Mouse (Mus musculus) spleen, postnatal 10 days (tissue): Measurements from ENCODE around the gene Gm20671.
"Not testable (repeated sequence)": the region's sequence is repeated elsewhere in the genome, so short reads cannot be mapped to it uniquely, and the experiment has no call there.

Source experiments
- DNase-seq, 2 experiments: peaks; one replicate each; pipeline ENCODE4 v3.0.0; 2021 to 2022; ENCODE audit warnings: low spot score in 2 of 2

The Gm20671 gene

DNA sequence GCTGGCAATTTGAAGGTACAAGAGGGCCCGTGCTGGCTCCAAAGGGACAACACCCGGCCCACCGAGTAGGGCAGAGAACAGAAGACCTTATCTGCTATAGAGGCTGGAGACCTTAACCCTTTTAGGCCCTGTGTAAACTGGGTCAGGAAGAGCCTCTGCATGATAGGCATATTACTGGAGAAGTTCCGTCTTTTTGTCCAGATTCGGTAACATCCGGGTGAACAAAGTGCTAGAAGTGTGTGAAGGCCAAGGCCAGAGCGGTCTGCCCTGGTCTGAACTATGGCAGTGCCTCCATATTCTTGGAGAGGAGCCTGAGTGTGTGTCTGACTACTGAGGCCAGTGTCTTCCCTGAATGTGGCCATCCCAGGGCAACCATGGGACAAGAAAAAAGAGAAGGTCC lies at the start of gene Gm20671:
Gm20671 (minus strand) TSS at position 101 of the 400 bp plus-strand sequence.
- DNase-seq: no peak

DNA sequence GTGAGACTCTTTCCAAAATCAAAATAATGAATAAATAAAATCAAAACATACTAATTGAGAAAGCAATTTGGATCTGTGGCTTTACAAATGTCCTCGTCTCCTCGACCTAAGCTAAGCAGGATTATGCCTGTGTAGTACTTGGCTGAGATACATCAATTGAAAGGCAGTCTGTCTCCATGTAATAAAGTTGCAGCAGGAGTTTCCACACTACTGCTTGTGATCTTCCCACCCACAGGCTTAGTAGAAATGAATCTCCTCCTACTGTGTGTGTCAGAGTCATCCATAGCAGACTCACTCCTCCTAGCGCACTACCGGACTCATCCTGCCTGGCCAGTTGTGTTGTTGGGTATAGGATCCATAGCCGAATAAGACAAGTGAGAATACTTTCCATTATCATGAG lies 45.4 kb upstream of the Gm20671 start:
- no peak for DNase-seq

DNA sequence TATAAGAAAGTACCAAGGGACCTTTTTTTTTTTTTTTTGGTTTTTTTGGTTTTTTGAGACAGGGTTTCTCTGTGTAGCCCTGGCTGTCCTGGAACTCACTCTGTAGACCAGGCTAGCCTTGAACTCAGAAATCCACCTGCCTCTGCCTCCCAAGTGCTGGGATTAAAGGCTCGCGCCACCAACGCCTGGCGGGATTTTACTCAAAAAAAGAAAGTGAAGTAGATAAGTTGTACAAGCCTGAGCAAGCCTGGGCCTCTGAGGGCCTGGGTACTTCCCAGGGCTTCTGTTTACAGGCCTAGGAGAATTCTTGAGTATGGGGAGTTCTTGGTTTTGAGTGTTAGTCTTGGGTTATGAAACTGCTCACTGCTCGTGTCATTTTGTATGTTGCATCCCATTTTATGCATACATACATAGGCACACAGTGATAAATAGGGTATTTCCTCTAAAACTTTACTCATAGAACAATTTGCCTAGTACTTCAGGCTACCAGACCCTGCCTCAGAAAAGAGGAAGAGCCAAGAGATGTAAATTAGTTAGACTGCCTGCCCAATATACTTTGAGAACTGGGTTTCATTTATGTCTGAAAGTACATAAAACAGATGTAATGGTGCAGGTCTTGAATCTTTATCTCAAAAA lies 42.6 kb upstream of the Gm20671 start:
- DNase-seq: peak in 1 of 2 experiments; percentile 17

DNA sequence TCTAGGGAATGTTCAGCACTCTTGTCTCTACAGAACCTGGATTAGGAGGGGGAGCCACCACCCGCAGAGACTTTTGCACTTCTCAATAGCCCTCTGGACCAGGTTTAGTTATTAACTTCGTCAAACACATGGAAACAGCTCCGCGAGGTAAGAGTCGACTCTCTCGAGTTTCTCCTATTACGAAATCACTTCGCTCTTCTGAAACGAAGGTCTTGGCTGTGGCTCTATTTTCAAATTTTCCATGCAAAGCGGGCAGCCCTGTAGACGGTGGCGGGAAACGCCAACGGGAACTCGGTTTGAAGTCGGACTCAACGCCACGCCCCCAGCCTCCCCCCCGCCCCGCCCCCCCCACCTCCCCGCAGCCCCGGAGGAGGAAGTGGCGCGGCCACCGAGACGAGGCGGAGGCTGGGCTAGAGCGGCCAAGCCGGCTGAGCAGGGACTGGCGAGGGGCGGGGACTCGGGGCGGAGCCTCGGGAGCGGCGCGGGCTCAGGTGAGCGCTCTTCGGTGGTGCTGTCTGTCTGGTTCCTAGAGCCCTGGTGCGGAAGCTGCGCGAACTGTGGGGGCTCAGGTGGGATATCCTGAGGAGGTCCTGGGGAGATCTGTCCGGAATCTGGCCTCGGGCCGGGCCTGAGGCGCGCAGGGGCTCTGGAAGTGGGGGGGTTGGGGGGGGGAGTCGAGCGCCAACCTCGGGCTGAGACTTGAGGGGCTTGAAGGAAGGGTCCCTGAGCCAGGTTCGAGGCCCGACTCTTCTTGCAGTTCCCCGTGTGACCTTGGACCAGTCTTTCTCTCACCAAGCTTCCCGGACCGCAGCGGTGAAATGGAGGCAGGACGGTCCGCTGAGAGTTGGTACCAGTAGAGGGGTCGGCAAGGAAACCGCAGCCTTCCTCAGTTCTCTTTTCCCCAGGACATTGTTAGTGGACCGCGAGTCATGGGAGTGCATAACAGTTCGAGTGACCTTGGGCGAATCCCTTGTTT lies 36.6 kb upstream of the Gm20671 start, which contains the start of gene Depdc5:
Depdc5 (plus strand) TSS at position 449 of the 976 bp plus-strand sequence.
- DNase-seq: peak; percentile 93 to 98

DNA sequence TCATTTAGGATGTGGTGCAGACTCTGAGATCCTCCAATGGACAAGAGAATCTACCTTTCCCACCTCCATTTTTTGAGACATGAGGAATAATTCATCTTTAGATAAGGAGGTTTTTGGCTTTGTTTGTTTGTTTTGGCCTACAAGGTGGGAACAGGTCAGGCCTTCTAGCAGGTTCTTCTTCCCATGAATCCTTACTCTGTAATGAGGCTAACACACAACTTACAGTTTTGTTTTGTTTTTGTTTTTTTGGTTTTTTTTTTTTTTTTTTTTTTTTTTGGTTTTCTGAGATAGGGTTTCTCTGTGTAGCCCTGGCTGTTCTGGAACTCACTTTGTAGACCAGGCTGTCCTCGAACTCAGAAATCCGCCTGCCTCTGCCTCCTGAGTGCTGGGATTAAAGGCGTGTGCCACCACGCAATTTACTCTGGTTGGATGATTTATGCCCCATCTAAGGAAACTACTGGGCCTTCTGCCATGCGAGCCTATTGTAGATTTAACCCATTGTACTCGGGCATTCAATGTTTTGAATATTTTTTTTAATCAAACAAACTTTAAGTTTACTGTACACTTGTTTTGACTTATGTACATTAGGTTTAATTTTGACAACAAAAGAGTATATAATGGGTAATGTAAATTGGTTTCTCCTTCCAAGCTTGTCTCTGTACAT lies 35.7 kb upstream of the Gm20671 start:
- DNase-seq: no peak

DNA sequence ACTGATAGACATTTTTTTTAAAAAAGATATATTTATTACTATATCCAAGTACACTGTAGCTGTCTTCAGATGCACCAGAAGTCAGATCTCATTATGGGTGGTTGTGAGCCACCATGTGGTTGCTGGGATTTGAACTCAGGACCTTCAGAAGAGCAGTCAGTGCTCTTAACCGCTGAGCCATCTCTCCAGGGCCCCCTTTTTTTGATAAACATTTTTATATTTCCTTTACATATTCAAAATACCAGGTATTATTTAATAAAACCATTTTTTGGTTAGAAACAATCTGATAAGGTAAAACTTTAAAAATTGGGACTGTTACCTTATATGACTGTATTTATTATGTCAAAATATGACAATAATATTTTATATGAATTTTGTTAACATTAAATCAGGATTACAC lies 34.2 kb upstream of the Gm20671 start:
- DNase-seq: no peak

DNA sequence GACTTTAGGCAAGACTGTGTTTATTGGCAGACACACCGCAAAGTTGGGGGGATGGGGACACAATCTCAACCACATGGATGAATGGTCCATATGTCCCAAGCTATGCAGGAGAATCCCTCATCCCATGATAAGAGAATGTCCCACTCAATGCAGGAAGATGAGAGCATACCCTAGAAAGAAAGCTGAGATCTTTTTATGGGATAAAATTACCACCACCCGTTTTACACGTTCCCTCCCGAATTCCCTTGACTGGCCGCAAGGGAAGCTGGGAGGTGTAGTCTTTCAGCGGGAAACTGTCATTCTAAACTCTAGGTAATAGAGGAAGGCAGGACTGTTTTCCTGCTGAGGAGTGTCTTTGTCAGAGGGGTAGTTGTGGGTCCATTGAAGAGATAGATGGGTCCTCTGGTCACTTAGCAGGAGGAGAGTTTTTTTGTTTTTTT lies 30.9 kb upstream of the Gm20671 start:
- DNase-seq: peak in 1 of 2 experiments; percentile 64

DNA sequence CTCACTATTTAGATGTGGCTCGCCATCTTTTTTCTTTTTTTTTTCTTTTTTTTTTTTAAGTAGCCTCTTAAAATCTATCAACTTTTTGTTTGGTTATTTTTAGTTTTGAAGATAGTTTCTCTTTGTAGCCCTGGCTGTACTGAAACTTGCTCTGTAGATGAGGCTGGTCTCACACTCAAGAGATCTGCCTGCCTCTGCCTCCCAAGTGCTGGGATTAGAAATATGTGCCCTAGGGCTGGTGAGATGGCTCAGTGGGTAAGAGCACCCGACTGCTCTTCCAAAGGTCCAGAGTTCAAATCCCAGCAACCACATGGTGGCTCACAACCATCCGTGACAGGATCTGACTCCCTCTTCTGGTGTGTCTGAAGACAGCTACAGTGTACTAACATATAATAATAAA lies 28.4 kb upstream of the Gm20671 start:
- not testable (repeated sequence) for DNase-seq

DNA sequence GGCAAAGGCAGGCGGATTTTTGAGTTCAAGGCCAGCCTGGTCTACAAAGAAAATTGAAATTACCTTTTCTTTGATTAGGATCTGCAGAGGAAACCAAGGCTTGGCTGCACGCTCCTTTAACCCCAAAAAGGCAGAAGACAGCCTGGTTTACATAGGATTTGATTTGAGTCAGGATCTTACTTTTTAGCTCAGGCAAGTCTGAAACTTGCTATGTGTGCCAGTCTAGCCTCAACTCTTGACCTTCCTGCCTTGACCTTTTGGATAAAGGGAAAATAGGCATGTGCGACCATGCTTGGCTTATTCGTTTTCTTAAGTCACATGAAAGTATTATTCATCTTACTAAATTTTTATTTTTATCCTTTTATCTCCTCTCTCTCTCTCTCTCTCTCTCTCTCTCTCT lies 27.9 kb upstream of the Gm20671 start:
- DNase-seq: no peak

DNA sequence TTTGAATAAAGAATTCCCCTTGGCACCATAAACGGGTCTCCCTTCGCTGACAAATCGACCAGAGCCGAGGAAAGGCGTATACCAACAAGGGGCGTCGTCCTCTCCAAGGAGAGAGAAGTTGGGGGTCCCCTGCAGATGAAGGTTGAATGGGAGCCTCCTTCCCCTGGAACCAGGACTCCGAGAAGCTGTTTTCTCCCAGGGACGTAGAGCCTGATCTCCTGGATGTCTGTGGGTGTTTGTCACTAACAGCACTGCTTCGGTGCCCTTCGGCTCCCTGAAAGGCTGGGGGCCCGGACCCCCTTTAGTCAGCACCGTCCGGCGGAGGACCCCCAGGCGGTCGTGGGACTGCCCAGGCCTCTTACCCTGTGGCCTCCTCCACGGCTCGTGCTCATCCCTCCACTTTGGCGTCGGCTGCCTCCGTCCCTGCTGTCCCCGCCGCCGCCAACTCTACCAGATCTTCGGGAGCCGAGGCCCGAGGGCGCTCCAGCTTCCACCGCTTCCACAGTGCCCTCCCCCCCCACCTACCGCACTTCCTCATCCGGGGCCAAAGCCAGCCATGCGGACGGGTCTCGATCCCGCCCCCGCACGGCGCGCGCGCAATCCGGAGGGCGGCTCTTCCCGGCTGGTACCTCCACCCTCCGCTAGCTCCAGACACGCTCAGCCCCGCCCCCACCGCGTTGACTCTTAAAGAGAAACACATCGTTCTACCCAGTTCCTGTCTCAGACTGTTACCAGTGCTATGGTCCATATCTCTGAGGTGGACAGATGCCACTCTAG lies 27.0 kb upstream of the Gm20671 start, which contains the start of gene Prr14l:
Prr14l (minus strand) TSS at position 526 of the 777 bp plus-strand sequence.
- peak; percentile 99 for DNase-seq

DNA sequence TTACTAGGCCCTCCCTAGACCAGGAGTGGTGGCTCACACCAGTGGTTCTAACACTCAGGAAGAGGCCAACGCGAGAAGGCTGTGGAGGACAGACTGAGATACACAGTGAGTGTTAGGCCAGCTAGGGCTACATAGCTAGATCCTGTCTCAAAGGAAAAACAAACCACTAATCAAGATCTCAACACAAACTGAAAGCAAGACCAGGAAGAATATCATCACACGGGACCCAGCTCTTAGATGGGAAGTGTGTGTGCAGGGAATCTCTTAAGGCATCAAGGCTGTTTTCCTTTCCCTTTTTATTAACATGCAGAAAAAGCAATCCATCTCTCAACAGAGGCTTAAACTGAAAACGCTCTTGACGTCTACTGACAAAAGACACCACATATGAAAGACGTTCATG lies 25.1 kb upstream of the Gm20671 start:
- DNase-seq: no peak

DNA sequence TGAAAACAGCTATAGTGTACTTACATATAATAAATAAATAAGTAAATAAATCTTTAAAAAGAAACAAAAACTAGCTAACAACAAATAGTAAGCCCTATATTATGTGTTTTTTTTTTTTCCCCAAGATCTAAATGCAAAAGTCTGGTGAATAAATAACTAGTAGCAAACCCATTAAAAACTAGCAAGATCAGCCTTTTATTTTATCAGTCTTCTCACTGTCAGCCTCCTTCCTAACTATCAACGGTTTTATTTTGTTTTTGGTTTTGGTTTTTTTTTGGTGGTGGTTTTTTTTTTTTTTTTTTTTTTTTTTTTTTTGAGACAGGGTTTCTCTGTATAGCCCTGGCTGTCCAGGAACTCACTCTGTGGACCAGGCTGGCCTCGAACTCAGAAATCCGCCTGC lies 22.7 kb upstream of the Gm20671 start:
- not testable (repeated sequence) for DNase-seq

DNA sequence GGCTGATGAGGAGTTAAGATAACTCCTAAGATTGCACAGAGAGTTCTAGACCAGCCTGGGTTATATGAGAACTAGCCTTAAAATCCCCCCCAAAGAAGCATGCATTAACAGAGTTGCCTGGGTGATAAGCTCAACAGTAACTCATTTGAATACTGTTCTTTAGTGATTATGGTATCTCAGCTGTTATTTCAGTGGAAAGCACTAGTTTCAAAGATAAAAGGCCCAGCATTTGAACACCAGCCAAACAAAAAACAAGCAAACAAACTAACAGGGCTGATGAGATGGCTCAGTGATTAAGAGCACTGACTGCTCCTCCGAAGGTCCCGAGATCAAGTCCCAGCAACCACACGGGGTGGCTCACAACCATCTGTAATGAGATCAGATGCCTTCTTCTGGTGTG lies 22.3 kb upstream of the Gm20671 start:
- no peak for DNase-seq

DNA sequence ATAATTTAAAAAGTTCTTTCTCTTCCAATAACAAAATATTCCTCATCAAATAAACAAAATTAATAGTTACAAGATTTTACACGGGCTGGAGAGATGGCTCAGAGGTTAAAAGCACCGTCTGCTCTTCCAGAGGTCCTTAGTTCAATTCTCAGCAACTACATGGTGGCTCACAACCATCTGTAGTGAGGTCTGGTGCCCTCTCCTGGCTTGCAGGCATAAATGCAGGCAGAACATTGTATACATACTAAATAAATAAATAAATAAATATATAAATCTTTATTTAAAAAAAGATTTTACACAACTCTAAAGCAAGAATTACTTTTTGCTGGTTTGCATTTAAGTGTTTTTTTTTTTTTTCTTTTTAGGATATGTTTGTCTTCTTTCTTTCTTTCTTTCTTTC lies 13.1 kb upstream of the Gm20671 start:
- DNase-seq: no peak

DNA sequence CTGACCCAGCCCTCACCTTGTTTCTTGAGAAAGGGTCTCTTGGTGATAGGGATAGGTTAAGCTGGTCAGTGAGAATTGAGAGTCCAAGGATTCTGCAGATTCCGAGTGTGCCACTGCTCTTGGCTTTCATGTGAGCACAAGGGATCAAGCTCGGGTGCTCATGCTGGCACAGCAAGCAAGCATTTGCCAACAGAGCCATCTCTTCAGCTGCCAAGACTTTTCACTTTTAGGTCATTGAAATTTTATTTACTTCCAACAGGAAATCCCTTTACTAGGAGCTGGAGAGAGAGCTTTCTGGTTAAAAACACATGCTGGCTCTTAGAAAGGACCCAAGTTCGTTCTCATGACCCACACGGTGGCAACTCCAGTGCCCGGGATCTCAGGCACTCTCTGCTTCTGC lies 10.1 kb upstream of the Gm20671 start:
- DNase-seq: no peak

DNA sequence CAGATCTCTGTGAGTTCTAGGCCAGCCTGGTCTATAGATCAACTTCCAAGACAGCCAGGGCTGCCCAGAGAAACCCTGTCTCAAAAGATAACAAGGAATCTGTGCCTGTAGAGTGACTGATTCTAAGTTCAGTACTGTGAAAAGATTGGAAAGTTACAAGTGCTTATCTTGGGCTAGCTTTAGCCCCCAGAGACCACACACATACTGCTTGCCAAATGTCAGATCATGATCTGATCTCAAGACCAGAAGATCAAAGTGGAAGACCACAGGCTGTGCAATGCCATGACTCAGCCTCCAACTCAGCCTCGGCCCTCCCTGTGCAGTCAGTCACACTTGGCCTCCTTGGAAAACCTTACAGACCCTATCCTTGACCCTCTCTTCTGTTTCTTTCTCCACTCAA lies 7.6 kb upstream of the Gm20671 start:
- DNase-seq: no peak

DNA sequence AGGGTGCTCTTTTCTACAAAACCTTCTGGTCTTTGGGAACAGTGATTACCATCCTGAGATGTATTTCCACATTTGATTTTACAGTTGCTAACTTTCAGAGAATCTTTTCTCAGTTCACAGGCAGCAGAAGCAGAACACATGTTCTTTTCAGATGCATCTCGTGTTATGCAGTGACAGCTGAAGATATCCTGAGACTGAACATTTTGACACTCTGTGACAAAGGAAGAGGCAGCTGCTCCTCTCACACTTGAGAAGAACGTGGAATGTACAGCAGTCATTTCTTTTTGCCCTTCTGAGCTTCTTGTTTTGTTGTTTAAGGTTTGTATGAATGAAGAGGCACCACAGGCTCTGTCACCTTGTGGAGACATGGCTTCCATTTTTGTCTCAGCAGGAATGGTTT lies 3.1 kb upstream of the Gm20671 start:
- DNase-seq: no peak

DNA sequence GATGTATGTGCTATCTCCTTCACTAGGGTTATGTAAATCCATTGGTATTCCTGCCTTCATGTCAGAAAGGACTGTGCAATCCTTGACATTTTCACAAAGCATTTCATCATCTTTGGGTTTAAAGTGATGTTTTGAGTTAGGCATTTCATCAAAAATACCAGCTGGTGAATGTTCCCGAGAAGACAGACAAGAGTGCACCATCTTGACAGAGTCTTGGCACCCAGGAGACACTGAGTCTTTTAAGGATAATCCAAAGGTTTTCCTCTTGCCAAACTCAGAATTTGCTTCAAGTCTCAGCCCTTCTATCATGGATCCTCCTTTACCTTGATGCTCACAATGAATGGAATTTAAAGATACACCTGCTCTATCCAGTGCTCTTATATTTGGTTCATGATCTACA lies 1.9 kb upstream of the Gm20671 start:
- DNase-seq: not testable (repeated sequence)

DNA sequence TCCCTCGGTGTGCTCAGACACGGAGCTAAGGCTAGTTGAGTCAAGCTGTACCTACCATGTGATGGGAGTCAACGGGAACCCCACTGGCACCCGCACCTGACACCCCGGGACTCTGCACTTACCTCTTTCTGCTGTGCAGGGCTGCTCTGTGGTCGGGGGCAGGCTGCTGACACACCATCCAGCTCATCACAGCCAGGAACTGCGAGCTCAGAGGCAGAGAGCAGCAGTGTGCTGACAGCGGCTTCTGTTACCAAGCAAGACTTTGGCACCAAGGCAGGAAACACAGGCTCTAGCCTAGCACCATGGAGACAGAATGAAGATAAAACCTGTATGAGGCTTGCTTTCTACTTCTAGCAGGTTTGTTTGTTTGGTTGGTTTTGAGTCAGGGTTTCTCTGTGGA lies 6.4 kb downstream of the Gm20671 start:
- DNase-seq: no peak

DNA sequence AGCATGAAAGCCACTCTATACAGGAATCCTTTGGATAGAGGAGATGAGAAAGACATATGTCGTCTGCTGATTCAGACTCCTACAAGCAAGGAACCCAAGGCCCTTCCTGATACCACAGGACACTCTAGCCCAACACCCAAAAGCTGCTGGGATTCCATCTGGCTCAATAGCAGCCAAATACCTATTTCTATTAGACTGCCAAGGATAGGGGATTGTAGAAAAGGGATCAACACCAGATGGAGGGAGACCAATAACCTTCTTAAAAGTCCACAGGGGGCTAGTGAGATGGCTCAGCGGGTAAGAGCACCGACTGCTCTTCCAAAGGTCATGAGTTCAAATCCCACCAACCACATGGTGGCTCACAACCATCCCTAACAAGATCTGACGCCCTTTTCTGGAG lies 11.5 kb downstream of the Gm20671 start:
- DNase-seq: no peak

DNA sequence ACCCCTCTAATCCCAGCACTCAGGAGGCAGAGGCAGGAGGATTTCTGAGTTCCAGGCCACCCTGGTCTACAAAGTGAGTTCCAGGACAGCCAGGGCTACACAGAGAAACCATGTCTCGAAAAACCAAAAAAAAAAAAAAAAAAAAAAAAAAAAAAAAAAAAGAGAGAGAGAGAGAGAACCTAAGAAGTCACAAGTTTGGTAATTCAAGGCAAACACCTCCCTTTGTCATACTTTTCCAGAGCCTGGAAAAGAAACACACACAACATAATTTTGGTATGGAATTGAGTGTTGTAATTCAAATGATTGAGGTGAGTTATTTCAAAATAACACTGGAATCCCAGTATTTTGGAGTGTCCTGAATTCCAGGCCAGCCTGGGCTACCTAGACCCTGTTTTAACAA lies 40.5 kb downstream of the Gm20671 start:
- DNase-seq: not testable (repeated sequence)
